Mouse (Mus musculus) frontal cortex, adult (tissue): ENCODE data around the gene Pwp1.
"Not testable (repeated sequence)": the region's sequence is repeated elsewhere in the genome, so short reads cannot be mapped to it uniquely, and the experiment has no call there.

Experiments
- ATAC-seq: cut with Nextera tagmentation; 2 replicates; pipeline ENCODE4 v1.9.2; 2017; ENCODE audit warnings: mild to moderate bottlenecking, moderate library complexity, mixed read lengths; ENCODE audit not compliant: low TSS enrichment

The Pwp1 gene

DNA sequence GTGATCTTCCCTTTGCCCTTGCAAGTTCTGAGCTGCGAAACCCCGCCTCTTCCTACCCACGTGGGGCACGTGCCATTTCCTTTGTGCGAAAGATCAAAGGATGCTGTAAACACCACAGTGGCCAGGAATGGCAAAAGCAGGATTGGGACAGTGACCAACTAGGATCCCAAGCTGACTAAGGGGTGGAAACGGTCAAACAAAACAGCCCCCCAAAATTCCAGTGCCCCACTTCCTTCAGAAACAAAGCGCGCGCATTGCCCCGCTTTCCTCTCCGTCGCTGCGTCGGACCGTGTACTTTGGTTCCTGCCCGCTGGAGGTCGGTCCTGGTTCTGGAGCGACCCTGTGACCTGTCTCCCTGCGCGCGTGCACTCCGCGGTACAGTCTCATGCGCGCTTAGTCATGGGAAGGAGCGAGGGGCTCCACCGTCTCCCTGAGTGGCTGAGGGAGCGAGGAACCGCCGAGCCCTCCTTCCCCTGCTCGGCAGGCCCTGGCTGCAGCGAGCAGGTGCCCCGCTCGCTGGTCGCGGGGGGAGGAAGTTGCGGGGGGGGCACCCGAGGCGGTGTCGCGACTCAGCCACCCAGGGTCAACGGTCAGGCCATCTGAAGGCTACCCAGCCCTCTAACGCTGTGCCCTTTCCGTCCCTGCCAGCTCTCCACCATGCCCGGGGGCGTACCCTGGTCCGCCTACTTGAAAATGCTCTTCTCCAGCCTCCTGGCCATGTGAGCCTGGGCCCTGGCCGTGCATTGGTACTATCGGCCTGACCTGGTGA, at the start of gene Pwp1:
Gene Pwp1 (plus strand): TSS at position 410 of the 769 bp plus-strand sequence.
- peak; percentile 96 for ATAC-seq

DNA sequence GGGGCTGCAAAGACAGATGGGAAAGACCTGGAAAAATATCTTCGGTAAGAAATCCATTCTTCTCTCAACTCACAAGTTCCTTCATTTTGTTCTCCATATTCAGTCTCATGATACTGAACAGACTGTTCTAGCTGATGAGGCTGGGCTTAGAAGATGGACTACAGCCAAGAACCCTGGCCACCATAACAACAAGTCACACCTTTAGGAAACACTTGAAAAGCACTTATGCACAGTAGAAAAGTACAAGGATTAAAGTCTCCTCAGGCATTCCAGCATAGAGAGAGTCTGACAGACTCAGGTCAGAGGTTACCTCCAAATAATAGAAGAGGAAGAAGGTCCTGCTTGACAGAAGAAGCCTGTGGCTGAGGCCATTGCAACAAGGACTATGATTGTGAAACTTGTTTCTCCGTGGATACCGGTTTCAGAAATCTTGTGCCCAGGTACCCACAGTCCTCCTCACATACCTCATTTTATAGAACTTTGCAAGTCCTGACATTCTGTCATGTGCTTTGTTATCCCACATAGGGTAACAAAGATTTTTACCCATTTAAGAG, 7.1 kb upstream of the Pwp1 start:
- ATAC-seq, result not testable (repeated sequence)

DNA sequence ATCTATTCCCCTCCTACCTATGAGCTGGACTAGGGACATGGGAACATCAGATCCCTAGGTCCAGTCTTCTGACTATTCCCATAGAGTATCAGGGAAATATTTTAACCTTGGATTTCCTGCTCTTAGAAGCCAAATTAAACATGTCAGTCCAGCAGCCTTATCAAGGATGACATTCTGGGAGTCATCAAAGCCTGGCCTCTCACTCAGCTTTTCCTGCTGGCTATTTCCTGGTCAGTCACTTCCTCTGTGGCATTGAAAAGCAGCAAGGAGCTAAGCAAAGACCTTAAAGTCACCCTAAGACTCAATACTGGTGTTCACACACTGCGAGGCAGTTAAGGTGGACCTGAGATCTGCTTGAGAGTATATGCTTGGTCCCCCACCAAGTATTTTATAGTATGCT, 5.5 kb upstream of the Pwp1 start:
- not testable (repeated sequence) for ATAC-seq

DNA sequence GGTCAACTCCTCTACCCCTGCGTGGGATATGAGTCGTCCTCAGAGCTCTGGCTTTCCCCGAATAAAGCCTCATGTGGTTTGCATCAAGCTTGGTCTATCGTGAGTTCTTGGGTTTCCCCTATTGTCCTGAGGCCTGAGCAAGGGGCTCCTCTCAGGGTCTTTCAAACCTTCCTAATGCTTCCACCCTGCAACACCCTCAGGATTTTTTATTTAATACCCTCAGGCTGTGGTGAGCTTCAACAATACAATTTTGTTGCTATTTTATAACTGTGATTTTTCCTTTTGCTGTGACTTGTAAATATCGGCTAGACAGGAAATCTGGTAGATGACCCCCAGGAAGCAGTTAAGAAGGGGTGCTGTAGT, 591 bp upstream of the Pwp1 start:
- ATAC-seq, result not testable (repeated sequence)

DNA sequence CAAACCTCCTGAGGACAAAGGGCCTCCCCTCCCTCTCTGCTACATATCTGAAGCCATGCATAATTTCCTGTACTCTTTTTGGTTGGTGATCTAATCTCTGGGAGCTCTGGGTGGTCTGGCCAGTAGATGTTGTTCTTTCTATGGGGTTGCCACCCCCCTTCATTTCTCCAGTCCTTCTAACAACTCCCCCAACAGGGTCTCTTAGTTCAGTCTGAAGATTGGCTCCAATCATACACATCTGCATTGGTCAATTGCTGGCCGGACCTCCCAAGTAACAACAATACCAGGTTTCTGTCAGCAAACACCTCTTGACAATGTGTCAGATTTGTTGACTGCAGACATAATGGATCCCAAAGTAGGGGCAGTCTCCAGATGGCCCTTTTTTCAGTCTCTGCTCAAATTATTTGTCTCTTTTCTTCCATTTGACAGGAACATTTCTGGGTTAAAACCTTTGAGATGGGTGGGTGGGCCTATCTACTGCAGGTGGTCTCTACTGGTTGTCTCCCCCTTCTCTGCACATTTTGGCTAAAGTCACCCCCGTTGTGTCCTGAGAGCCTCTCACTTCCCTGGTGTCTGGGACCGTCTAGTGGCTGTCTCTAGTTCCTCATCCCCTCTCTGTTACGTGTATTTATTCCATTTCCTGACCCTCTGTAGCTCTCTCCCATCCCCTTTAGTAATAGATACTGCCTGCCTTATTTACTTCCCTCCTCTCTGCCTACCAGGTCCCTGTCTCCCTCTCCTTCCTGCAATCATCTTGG, 17.0 kb downstream of the Pwp1 start:
- no peak for ATAC-seq

DNA sequence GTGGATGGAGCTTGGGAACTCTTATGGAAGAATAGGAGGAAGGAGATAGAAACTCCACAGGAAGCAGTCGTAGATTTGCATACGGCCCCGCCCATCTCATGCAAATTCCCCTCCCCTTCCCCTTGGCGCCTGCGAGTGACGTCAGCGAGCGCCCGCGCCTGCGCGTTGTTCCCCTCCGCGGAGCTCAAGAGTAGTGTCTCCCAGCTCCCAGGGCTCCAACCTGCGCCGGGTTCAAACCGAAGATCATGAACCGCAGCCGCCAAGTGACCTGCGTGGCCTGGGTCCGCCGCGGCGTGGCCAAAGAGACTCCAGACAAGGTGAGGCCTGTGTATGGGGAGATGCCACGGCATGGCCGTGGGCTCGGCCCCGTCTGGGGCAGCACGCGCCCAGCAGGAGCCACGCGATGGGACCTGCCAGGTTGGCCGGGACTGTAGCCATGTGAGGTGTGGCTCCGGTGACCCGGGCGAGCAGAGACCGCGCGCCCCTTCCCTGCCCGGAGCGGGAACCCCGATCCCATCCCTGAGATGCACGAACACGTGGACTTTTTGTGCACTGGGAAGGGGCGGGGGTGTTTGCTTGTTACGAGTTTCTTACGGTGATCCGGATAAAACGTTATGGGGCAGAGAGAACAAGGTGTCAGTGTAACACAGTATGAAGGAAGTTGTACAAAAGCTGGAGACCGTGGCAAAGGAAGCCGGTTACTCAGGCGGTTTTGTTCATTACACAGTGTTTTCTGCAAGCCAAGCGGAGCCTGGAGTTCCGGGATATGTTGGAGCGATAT, 42.6 kb downstream of the Pwp1 start:
- ATAC-seq, result peak; percentile 99

DNA sequence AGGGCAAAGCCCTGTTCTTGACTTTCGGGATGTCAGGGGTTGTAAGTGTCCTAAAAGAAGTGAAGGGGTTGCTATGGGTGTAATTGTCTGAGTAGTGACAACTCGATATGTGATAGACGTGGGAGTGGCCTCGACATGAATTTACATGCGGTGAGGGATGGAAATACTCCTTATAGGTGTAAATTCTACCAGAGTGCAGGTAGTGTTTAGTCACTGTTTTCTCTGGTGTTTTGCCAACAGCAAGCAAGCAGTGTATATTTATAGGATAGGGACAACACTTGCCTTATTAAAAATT, 43.1 kb downstream of the Pwp1 start:
- 0 out of 2 replicates have a peak, but pooled peaks have one; percentile 14 for ATAC-seq

DNA sequence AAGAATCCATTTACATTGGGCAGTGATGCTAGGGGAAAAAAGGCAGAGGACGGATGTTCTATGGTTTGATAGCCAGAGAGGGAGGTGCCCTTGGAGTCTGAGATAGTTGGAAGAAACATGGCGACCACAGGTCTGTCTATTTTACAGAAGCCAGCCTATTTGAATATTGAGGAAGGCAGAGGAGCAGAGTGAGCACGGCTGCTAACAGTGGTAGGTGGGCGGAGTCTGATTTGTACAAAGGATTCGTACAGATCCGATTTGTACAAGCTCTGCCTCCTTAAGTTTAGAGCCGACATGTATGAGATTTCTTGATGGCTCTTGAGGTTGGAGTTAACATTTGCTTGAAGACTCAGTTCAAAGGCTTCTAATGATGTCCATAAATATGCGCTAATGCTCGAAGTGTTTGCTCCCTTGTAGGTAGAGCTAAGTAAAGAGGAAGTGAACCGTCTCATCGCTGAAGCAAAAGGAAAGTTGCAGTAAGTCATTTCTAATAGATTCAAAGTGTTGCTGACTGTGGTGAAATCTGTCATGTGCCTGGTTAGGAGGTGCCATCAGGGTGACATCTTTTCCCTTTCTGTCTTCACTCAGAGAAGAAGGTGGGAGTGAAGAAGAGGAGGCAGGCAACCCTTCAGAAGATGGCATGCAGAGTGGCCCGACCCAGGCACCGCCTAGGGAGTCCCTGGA, 44.7 kb downstream of the Pwp1 start:
- ATAC-seq, result no peak

DNA sequence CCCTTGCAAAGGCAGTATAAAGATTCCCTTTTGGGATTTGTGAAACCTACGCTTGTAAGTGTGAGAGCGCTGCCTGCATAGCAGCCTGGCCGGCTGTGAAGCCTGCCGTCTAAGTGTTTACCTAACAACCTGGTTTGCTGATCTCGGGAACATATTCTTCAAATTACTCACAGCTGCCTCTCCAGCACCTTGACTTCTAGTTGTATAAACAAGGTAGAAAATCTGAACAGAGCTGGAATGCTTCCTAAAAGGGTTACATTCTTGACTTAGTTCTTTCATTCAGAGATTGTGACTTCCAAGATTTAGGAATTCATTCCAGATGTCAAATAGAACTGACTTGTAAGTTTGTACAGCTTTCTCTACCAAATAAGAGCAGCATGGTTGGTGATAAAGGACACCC, 46.5 kb downstream of the Pwp1 start:
- no peak for ATAC-seq

DNA sequence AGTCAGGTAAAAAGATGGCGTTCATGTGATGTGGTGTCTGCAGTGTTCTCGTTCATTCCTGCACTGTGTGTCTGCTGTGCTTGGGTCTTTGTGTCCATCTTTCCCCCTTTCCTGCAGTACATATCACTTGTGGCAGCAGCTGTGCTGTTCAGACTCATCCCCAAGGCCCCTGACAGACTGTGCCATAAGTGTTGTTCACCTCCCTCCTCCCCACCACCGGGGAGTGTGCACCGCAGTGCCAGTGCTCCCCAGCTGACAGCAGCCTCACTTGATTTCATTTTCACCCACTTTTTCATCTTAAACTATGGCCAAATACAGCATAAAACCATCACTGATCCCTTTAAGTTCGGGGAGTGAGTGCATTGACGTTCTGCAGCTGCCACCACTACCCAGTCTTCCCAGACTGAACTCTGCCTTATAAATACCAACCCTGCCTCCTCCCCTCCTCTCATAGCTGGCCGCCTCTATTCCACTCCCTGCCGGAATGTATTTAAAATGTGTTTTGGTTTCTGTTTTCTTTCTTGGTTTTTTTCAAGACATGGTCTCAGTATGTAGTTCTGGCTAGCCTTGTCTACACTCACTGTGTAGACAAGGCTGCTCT, 50.7 kb downstream of the Pwp1 start:
- no peak for ATAC-seq

DNA sequence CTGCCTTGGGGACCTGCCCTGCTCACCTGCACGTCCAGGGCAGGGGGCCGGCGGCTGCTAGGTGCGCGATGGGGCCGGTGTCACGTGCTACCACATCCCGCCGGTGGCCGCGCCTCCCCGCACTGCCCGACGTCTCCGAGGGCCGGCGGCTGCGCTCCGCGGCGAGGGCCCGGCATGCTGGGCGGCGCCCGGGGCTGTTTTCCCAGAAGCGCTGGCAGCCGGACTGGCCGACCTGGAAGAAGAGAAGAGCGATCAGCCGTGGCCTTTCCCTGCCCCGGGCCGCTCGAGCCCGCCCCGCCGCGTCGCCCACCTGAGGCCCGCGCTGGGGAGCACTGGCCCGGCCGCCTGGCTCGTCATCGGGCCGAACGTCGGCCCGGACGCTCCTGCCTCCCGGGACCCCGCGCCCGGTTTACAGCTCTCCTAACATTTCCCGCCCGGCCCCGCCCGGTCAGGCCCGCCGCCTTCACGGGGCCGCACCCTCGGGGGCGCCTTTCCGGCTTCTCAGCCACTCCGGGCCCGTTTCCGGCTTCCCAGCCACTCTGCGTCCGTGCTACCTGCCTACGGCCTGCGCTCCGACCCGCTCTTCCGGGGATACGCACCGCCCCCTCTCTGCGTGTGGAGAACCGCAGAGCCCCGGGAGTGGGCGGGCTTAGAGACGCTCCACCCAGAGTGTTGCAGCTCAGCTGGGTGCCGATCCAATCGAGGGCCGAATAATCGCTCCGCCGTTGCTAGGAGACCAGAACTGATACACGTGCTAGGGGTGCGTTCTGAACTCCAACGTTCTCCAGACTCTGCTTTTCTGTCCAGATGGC, 87.4 kb downstream of the Pwp1 start, which contains the start of gene Prdm4:
Gene Prdm4 (minus strand): TSS at position 645 of the 812 bp plus-strand sequence.
- peak; percentile 98 for ATAC-seq

DNA sequence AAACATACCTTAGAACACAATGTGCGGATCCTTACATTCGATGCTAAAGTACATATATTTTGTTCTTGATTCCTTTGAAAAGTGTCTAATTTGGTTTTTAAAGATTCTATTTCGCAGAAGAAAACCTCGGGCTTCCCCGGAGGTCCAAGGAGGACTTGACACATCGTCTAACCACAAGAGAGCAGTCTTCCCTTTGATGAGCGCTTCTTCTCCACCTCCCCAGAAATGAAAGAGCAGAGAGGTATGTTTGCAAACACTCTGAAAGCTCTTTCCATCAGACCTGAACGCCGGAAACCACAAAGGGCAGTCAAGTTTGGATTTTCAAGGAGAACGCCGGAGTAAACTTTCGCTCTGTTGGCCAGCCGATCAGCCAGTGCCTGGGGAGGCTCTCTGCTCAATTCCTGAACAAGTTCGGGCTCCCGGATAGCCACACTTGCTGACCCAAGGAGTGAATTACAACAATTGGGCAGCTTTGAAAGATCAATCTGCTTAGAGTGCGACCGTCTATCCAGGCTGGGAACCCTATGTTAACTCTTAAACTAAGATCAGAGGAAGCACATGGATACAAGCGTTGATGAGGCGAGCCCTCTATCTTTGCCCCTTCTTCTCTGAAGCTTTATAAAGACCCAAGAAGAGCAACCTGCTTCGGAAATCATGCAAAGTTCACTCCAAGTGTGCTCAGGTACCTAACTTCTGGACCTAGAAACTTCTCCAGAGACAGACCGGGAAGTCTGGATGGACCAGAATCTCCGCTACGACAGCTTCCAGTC, 98.6 kb downstream of the Pwp1 start, which contains the start of gene Ascl4:
Gene Ascl4 (plus strand): TSS at position 6 of the 770 bp plus-strand sequence.
- peak; percentile 45; the same call in 1 of the 2 replicates for ATAC-seq

DNA sequence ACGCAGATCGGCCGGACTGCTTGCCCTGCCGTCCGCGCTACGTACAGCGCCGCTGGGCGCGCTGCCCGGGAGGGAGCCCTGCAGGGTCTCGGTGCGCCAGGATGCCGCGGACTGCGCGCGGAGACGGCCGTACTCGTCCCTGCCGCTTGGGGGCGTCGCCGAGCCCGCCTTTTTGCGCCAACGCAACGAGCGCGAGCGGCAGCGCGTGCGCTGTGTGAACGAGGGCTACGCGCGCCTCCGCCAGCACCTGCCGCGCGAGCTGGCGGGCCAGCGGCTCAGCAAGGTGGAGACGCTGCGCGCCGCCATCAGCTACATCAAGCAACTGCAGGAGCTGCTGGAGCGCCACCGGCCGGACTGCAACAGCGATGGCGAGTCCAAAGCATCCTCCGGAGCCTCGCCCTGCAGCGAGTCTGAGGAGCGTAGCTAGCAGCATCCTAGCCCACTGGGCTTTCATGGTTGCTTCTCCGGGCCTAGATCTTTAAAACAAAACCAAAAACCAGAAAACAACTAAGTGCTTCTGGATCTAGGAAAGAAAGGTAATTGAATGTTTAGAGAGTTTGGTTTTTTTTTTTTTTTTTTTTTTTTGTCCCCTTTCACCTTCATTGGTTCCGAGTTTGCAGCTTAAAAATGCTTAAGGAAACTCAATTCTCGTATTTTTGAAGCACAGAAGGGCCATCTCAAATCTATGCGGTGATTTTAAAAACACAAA, 99.4 kb downstream of the Pwp1 start:
- ATAC-seq, result peak; percentile 96

DNA sequence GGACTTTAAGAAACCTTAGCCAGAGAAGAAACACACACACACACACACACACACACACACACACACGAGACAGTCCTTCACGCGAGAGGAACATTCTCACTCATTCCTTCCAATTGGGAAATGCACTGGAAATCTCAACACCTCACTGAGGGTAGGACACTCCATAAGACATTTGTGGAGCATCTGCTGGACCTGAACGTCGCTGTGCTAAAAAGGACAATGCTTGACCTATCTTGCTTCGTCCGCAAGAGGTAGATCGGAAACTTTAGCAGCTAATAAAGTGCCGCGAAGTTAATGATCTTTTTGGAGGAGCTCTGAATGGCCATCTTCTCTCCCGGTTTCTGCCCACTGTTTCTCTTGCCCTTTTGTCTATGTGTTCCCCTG, 99.9 kb downstream of the Pwp1 start:
- no peak for ATAC-seq

DNA sequence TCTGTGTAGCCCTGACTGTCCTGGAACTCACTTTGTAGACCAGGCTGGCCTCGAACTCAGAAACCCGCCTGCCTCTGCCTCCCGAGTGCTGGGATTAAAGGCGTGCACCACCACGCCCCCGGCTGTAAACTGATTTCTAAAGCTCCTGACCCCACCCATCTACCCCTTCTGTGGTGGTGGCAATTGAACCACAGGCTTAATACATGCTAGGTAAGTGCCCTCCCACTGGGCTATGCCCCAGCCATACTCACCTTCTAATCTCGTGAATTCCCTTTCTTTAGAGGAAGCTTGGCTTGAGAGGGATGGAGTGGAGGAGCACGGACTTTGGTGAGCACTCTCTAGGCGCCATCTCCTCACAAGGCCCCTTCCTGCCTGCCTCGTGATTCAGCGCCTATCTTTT, 100.7 kb downstream of the Pwp1 start:
- no peak for ATAC-seq

DNA sequence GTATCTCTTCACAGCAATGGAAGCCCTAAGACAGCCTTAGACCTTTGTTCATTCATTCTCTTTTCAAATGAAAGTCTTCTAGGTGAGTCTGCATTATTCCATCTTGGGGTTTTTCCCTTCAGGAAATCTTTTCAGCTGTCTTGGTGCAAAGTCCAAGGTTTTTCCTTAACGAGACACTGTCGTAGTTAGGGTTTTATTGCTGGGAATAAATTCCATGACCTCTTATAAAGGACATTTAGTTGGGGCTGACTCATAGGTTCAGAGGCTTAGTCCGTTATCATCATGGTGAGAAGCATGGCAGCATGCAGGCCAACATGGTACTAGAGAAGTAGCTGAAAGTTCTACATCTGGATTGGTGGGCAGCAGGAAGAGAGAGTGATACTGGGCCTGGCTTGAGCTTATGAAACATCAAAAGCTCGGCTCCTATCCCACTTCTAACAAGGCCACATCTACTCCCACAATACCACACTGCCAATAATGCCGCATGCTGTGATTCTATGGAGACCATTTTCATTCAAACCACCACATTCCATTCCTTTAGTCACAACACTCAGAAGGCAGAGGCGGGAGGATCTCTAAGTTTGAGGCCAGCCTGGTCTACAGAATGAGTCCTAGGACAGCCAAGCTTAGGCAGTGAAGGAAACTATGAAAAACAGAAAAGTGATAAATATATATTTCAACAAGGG, 107.1 kb downstream of the Pwp1 start:
- no peak for ATAC-seq
